Mouse (Mus musculus) lung, embryonic 14.5 days (tissue): ENCODE data around the gene Cblc. TPM values are rescaled to one million over a fixed set of nuclear protein-coding genes. Genes with fewer than 3 reads are reported as not detected.

Experiments
- ATAC-seq: fragments of 200-750 bp; cut with Nextera tagmentation; 2 replicates; pipeline ENCODE4 v1.8.0; 2017; ENCODE audit warnings: mild to moderate bottlenecking, moderate TSS enrichment, moderate library complexity; ENCODE audit not compliant: insufficient read depth
- DNase-seq: peaks from one replicate; pipeline ENCODE4 v3.0.0-alpha.2; 2015
- H3K27ac ChIP-seq: fragments of 300-500 bp; sonication (generic); 2 replicates; pipeline ENCODE4 v1.5.1; 2014; ENCODE audit warnings: low read depth, mild to moderate bottlenecking, moderate library complexity
- H3K27me3 ChIP-seq: fragments of 300-500 bp; sonication (generic); 2 replicates; pipeline ENCODE4 v1.6.1; 2014; ENCODE audit warnings: low read length, control low read depth; ENCODE audit not compliant: insufficient read depth
- H3K36me3 ChIP-seq: fragments of 300-500 bp; sonication (generic); 2 replicates; pipeline ENCODE4 v1.6.1; 2014; ENCODE audit warnings: control low read depth; ENCODE audit not compliant: insufficient read depth
- H3K4me1 ChIP-seq: fragments of 300-500 bp; sonication (generic); 2 replicates; pipeline ENCODE4 v1.6.1; 2014; ENCODE audit warnings: antibody characterized with exemption, control low read depth; ENCODE audit not compliant: insufficient read depth
- H3K4me2 ChIP-seq: fragments of 300-500 bp; sonication (generic); 2 replicates; pipeline ENCODE4 v1.6.1; 2014; ENCODE audit warnings: mild to moderate bottlenecking
- H3K4me3 ChIP-seq: fragments of 300-500 bp; sonication (generic); 2 replicates; pipeline ENCODE4 v1.5.1; 2014; ENCODE audit warnings: low read depth, low read length
- H3K9ac ChIP-seq: fragments of 300-500 bp; sonication (generic); 2 replicates; pipeline ENCODE4 v1.6.1; 2014
- H3K9me3 ChIP-seq: fragments of 300-500 bp; sonication (generic); 2 replicates; pipeline ENCODE4 v1.6.1; 2016; ENCODE audit warnings: low read depth, low read length, control low read depth
- CTCF ChIP-seq: IDR thresholded peaks from 2 replicates; pipeline ENCODE4 v1.5.1; 2016; ENCODE audit warnings: antibody characterized with exemption, low read depth
- WGBS: fragments of 180-500 bp; shearing (Covaris S2); extraction: QIAGEN DNeasy Blood & Tissue Kit; methylation state at CpG from one replicate; pipeline ENCODE4 v1.1.7; 2014; 5-methylcytosine and 5-hydroxymethylcytosine counted together
- polyA plus RNA-seq: library from polyadenylated mRNA; unstranded; fragments of >200 nt; fragmentation: Nextera tagmentation; extraction: Ambion mirVana; gene quantifications from 2 replicates; pipeline ENCODE4 v1.2.1, GENCODE M21; 2014

Gene Cblc
- polyA plus RNA-seq, 1 experiment from 2014 or later: 6.8 TPM

- ATAC-seq (peak; percentile 82), DNase-seq (peak; percentile 95)
- Histone ChIP-seq H3K27me3 (no peaks in the 10 kb centered on the region), H3K36me3 (peaks cover 23% of the 10 kb centered on the region; the same call in 1 of the 2 replicates), H3K9ac (peak overlapping the region; percentile 80), H3K4me3 (peak overlapping the region; percentile 64), H3K9me3 (no peaks in the 10 kb centered on the region), H3K4me2 (peak overlapping the region; percentile 93), H3K27ac (peak overlapping the region; percentile 83), H3K4me1 (peaks cover 21% of the 10 kb centered on the region; the same call in 1 of the 2 replicates)
- under 1% methylated on average over 28 of the region's 28 CpGs for WGBS
- no peak for TF ChIP-seq CTCF
Measured at GRCm38 (mm10) chr7:19770375-19770754, 26.2 kb downstream of the Cblc start.

- no peak for TF ChIP-seq CTCF
- peaks cover 21% of the 10 kb centered on the region; the same call in 1 of the 2 replicates for H3K4me1 ChIP-seq
- H3K4me3 ChIP-seq: peak overlapping the region; percentile 64
- H3K27ac ChIP-seq: peak overlapping the region; percentile 83
- 6% methylated on average over 16 of the region's 16 CpGs for WGBS
- DNase-seq (no peak), ATAC-seq (peak; percentile 35; the same call in 1 of the 2 replicates)
- H3K36me3 ChIP-seq: peaks cover 29% of the 10 kb centered on the region; the same call in 1 of the 2 replicates
- H3K4me2 ChIP-seq: peak overlapping the region; percentile 93
- H3K9me3 ChIP-seq: no peaks in the 10 kb centered on the region
- H3K9ac ChIP-seq: peak overlapping the region; percentile 80
- no peaks in the 10 kb centered on the region for H3K27me3 ChIP-seq
Measured at GRCm38 (mm10) chr7:19769434-19770374, 26.9 kb downstream of the Cblc start.

GRCm38 (mm10) chr7:19769001-19769400, 27.6 kb downstream of the Cblc start:
- Histone ChIP-seq H3K4me1 (peaks cover 21% of the 10 kb centered on the region; the same call in 1 of the 2 replicates), H3K4me3 (peak overlapping the region; percentile 64), H3K27me3 (no peaks in the 10 kb centered on the region), H3K4me2 (peak overlapping the region; percentile 93), H3K9me3 (no peaks in the 10 kb centered on the region), H3K9ac (peak overlapping the region; percentile 80), H3K36me3 (peaks cover 35% of the 10 kb centered on the region), H3K27ac (peak overlapping the region; percentile 83; the same call in 1 of the 2 replicates)
- peak; percentile 24 for DNase-seq
- TF ChIP-seq CTCF: no peak
- 27% methylated on average over 4 of the region's 4 CpGs for WGBS
- ATAC-seq: peak; percentile 44

GRCm38 (mm10) chr7:19768251-19768650, 28.4 kb downstream of the Cblc start:
- Histone ChIP-seq H3K4me1 (peaks cover 21% of the 10 kb centered on the region; the same call in 1 of the 2 replicates), H3K36me3 (peaks cover 43% of the 10 kb centered on the region), H3K27ac (peak overlapping the region; percentile 83; the same call in 1 of the 2 replicates), H3K9me3 (no peaks in the 10 kb centered on the region), H3K9ac (peak overlapping the region; percentile 80), H3K27me3 (no peaks in the 10 kb centered on the region), H3K4me3 (peak overlapping the region; percentile 64), H3K4me2 (peak overlapping the region; percentile 93)
- WGBS: 55% methylated on average over 14 of the region's 14 CpGs
- ATAC-seq (no peak), DNase-seq (no peak)
- no peak for TF ChIP-seq CTCF

GRCm38 (mm10) chr7:19764581-19764980, 32.0 kb downstream of the Cblc start:
- peaks cover 67% of the 10 kb centered on the region for H3K36me3 ChIP-seq
- no peak overlapping the region for H3K9ac ChIP-seq
- no peak for DNase-seq
- H3K27me3 ChIP-seq: no peaks in the 10 kb centered on the region
- H3K9me3 ChIP-seq: no peaks in the 10 kb centered on the region
- no peak for TF ChIP-seq CTCF
- H3K27ac ChIP-seq: no peak overlapping the region
- 80% methylated on average over 9 of the region's 9 CpGs for whole genome bisulfite sequencing
- H3K4me3 ChIP-seq: no peak overlapping the region
- ATAC-seq: no peak
- H3K4me2 ChIP-seq: no peak overlapping the region
- H3K4me1 ChIP-seq: peaks cover 7% of the 10 kb centered on the region; the same call in 1 of the 2 replicates

- no peak for ATAC-seq
- Histone ChIP-seq H3K4me1 (peaks cover under 1% of the 10 kb centered on the region; the same call in 1 of the 2 replicates), H3K9ac (no peak overlapping the region), H3K27ac (no peak overlapping the region), H3K36me3 (peaks cover 73% of the 10 kb centered on the region), H3K27me3 (no peaks in the 10 kb centered on the region), H3K9me3 (no peaks in the 10 kb centered on the region), H3K4me2 (no peak overlapping the region), H3K4me3 (no peak overlapping the region)
- no peak for TF ChIP-seq CTCF
- WGBS: 82% methylated on average over 13 of the region's 13 CpGs
- no peak for DNase-seq
Measured at GRCm38 (mm10) chr7:19763829-19764477, 32.7 kb downstream of the Cblc start.
